ENCODE assay signal across 11 mouse cellular contexts in genomic region chr19:21570778-21571177, GRCm38 (mm10).
A peak's percentile ranks its signal among the peaks of the same experiment; 100 is the strongest.
DNase-seq lines count a peak whose midpoint lies in the region; ATAC-seq and TF ChIP-seq lines count a peak whose summit lies in the region.
"Had no signal": no experiment of that assay in that cellular context is flagged by ENCODE, and none has a peak within 500 bp of the region (broad histone marks: within the 10 kb centered on the region; RNA-seq: fewer than 3 reads in every experiment).

No protein-coding gene starts in this region.

- H3K27me3 ChIP-seq in heart, embryonic 13.5 days (replicated peaks), result no peaks in the 10 kb centered on the region
- no peaks in the 10 kb centered on the region for H3K27me3 ChIP-seq in forebrain, embryonic 15.5 days
- H3K27me3 ChIP-seq in hindbrain, embryonic 10.5 days (ENCODE audit: insufficient read depth, poor library complexity, severe bottlenecking), result no peaks in the 10 kb centered on the region
- no peaks in the 10 kb centered on the region; the same call in 1 of the 2 replicates for H3K27me3 ChIP-seq in midbrain, embryonic 15.5 days (replicated peaks)
- H3K27me3 ChIP-seq in liver, postnatal 0 days (ENCODE audit: insufficient read depth, low read length), result no peaks in the 10 kb centered on the region
- H3K27me3 ChIP-seq: liver, embryonic 15.5 days had no signal

- no peak overlapping the region for H3K4me3 ChIP-seq in heart, embryonic 13.5 days
- no peak overlapping the region for H3K4me3 ChIP-seq in forebrain, embryonic 15.5 days
- no peak overlapping the region for H3K4me3 ChIP-seq in hindbrain, embryonic 10.5 days
- H3K4me3 ChIP-seq in midbrain, embryonic 15.5 days, result no peak overlapping the region
- no peak overlapping the region for H3K4me3 ChIP-seq in liver, postnatal 0 days (ENCODE audit: low read depth, low read length)
- H3K4me3 ChIP-seq: left cerebral cortex, adult 2 months; liver, embryonic 15.5 days; myocyte had no signal

- no peak overlapping the region for H3K9ac ChIP-seq in heart, embryonic 13.5 days
- H3K9ac ChIP-seq in forebrain, embryonic 15.5 days (replicated peaks), result no peak overlapping the region
- no peak overlapping the region for H3K9ac ChIP-seq in midbrain, embryonic 15.5 days
- no peak overlapping the region for H3K9ac ChIP-seq in liver, postnatal 0 days (replicated peaks)
- H3K9ac ChIP-seq: liver, embryonic 15.5 days had no signal

- H3K4me2 ChIP-seq in heart, embryonic 13.5 days, result peak overlapping the region; percentile 16; the same call in 1 of the 2 replicates
- no peak overlapping the region for H3K4me2 ChIP-seq in forebrain, embryonic 15.5 days (replicated peaks)
- no peak overlapping the region for H3K4me2 ChIP-seq in midbrain, embryonic 15.5 days
- no peak overlapping the region for H3K4me2 ChIP-seq in liver, postnatal 0 days (ENCODE audit: low read depth, low read length)
- H3K4me2 ChIP-seq: liver, embryonic 15.5 days had no signal

- no peak for TF ChIP-seq CTCF in liver, postnatal 0 days (IDR thresholded peaks at IDR 0.05; ENCODE audit: low read depth)

- ATAC-seq in heart, embryonic 13.5 days (ENCODE audit: extremely low read depth, insufficient number of reproducible peaks, low FRiP score, low TSS enrichment), result no peak
- peak; percentile 47; the same call in 1 of the 2 replicates for ATAC-seq in forebrain, embryonic 15.5 days (replicated peaks)
- peak; percentile 75 for ATAC-seq in midbrain, embryonic 15.5 days (replicated peaks)
- no peak for ATAC-seq in liver, postnatal 0 days

- TF ChIP-seq EP300 in liver, postnatal 0 days (IDR thresholded peaks at IDR 0.05; ENCODE audit: low read depth), result no peak

- peak overlapping the region; percentile 76 for H3K27ac ChIP-seq in heart, embryonic 13.5 days (replicated peaks)
- H3K27ac ChIP-seq in forebrain, embryonic 15.5 days (replicated peaks), result no peak overlapping the region
- no peak overlapping the region for H3K27ac ChIP-seq in hindbrain, embryonic 10.5 days
- no peak overlapping the region for H3K27ac ChIP-seq in midbrain, embryonic 15.5 days
- H3K27ac ChIP-seq in liver, postnatal 0 days (ENCODE audit: low read depth), result no peak overlapping the region
- H3K27ac ChIP-seq: left cerebral cortex, adult 2 months; liver, embryonic 15.5 days had no signal

- H3K4me1 ChIP-seq in heart, embryonic 13.5 days, result peaks cover 24% of the 10 kb centered on the region
- no peaks in the 10 kb centered on the region for H3K4me1 ChIP-seq in forebrain, embryonic 15.5 days
- H3K4me1 ChIP-seq in hindbrain, embryonic 10.5 days (replicated peaks), result peaks cover 4% of the 10 kb centered on the region; the same call in 1 of the 2 replicates
- H3K4me1 ChIP-seq in midbrain, embryonic 15.5 days, result 0 out of 2 replicates have a peak, but pooled peaks cover 2% of the 10 kb centered on the region
- H3K4me1 ChIP-seq in liver, postnatal 0 days (ENCODE audit: insufficient read depth), result no peaks in the 10 kb centered on the region

- H3K36me3 ChIP-seq in heart, embryonic 13.5 days, result no peaks in the 10 kb centered on the region
- H3K36me3 ChIP-seq in forebrain, embryonic 15.5 days, result no peaks in the 10 kb centered on the region
- H3K36me3 ChIP-seq in hindbrain, embryonic 10.5 days, result no peaks in the 10 kb centered on the region
- no peaks in the 10 kb centered on the region for H3K36me3 ChIP-seq in midbrain, embryonic 15.5 days (replicated peaks)
- no peaks in the 10 kb centered on the region for H3K36me3 ChIP-seq in liver, postnatal 0 days (replicated peaks; ENCODE audit: insufficient read depth, low read length)
- H3K36me3 ChIP-seq: liver, embryonic 15.5 days had no signal

- H3K9me3 ChIP-seq in heart, embryonic 13.5 days, result no peaks in the 10 kb centered on the region
- no peaks in the 10 kb centered on the region for H3K9me3 ChIP-seq in forebrain, embryonic 15.5 days
- no peaks in the 10 kb centered on the region for H3K9me3 ChIP-seq in hindbrain, embryonic 10.5 days
- H3K9me3 ChIP-seq in midbrain, embryonic 15.5 days, result no peaks in the 10 kb centered on the region
- H3K9me3 ChIP-seq in liver, postnatal 0 days (ENCODE audit: low read length), result no peaks in the 10 kb centered on the region
- H3K9me3 ChIP-seq: liver, embryonic 15.5 days had no signal

- no peak for DNase-seq in heart, adult 8-10 months (ENCODE audit: low spot score)
- DNase-seq in hindbrain, embryonic 10.5 days (ENCODE audit: low spot score), result peak; percentile 16
- no peak for DNase-seq in liver, postnatal 0 days
- no peak for DNase-seq in kidney, postnatal 4 days
- DNase-seq in thymus, adult 18-20 months, result no peak

- WGBS in heart, embryonic 13.5 days, result 37% methylated on average over 8 of the region's 8 CpGs
- WGBS in forebrain, embryonic 15.5 days, result 42% methylated on average over 8 of the region's 8 CpGs
- WGBS in hindbrain, embryonic 10.5 days, result 39% methylated on average over 8 of the region's 8 CpGs
- 25% methylated on average over 8 of the region's 8 CpGs for WGBS in midbrain, embryonic 15.5 days
- WGBS in liver, postnatal 0 days (ENCODE audit: insufficient replicate concordance), result 58% methylated on average over 8 of the region's 8 CpGs

Comparison
In these comparisons a context has a peak if more than half of its experiments do, and no peak if none do; other contexts are left out.
1. ATAC-seq: peak in forebrain, embryonic 15.5 days (single experiment) and midbrain, embryonic 15.5 days (single experiment); none in heart, embryonic 13.5 days (single experiment) and liver, postnatal 0 days (single experiment).